Mouse (Mus musculus) spleen, adult 2 months (tissue): Measurements from ENCODE around the gene Art4.

Experiments
- CTCF ChIP-seq: fragments of 200-500 bp; IDR thresholded peaks from 2 replicates; pipeline ENCODE4 v1.5.1; 2011; ENCODE audit warnings: mild to moderate bottlenecking, inconsistent platforms; ENCODE audit not compliant: insufficient read depth, insufficient read length, insufficient replicate concordance; ENCODE audit errors: extremely low read depth
- POLR2A ChIP-seq: fragments of 200-500 bp; IDR thresholded peaks from 2 replicates; pipeline ENCODE4 v1.6.1; 2011; ENCODE audit warnings: low read depth, low read length, inconsistent platforms

- TF ChIP-seq CTCF (no peak), POLR2A (peak; percentile 64)
Observed at GRCm38 (mm10) chr6:136827881-136828561, 29.5 kb downstream of the Art4 start, which contains the start of gene Wbp11.
